ENCODE assay signal across 21 mouse cellular contexts in the genomic region with DNA sequence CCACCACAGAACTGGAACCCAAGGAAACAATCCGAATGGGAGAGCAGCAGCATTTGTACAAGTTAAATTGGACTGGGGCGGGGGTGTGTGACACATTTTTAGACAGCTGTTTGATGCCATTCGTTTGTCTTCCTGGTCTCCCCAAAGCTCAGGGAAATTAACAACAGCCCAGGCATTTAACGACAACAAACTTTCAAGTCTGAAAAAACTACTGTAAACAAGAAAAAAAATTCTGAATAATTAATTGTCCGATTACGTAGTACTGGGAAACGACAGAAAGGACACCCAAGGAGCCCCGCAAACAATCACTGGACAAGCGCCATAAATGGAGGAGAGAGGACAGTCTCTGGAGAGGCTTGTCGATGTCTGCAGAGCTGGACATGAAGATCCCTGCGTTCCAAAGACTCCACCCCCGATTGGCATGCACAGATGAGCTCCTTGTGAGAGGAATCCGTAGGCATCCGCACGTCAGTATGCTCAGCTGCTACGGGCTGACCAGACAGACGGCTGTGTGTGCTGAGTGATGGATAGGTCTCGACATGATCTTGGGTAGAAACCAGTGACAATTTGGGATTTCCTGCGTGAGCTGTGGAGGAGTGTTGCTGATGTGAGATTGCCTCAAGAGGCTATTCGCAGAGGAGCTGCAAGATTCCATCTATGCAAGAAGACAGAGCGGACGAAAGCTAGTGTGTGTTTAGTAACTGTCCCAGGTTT. TPM values are rescaled to one million over a fixed set of nuclear protein-coding genes. Genes with fewer than 3 reads are reported as not detected.
DNase-seq lines count a peak whose midpoint lies in the region; ATAC-seq lines count a peak whose summit lies in the region.
"Had no signal": no experiment of that assay in that cellular context is flagged by ENCODE, and none has a peak within 500 bp of the region (broad histone marks: within the 10 kb centered on the region; RNA-seq: fewer than 3 reads in every experiment).

No protein-coding gene starts in this region.

- no peak overlapping the region for H3K27ac ChIP-seq in heart, embryonic 10.5 days
- no peak overlapping the region for H3K27ac ChIP-seq in heart, embryonic 12.5 days (ENCODE audit: poor library complexity, severe bottlenecking)
- H3K27ac ChIP-seq in limb, embryonic 10.5 days = peak overlapping the region; percentile 42; the same call in 1 of the 2 replicates
- H3K27ac ChIP-seq: embryonic facial prominence, embryonic 15.5 days had no signal

- no peaks in the 10 kb centered on the region for H3K27me3 ChIP-seq in heart, embryonic 10.5 days (ENCODE audit: insufficient read depth, poor library complexity, severe bottlenecking)
- no peaks in the 10 kb centered on the region for H3K27me3 ChIP-seq in heart, embryonic 12.5 days (replicated peaks)
- no peaks in the 10 kb centered on the region for H3K27me3 ChIP-seq in limb, embryonic 10.5 days (ENCODE audit: low read depth, poor library complexity, severe bottlenecking)
- H3K27me3 ChIP-seq: embryonic facial prominence, embryonic 15.5 days had no signal

- no peak for ATAC-seq in heart, embryonic 12.5 days (ENCODE audit: insufficient number of reproducible peaks, low FRiP score)
- ATAC-seq: activated CD4-positive, CD25-positive, alpha-beta regulatory T cell, adult 4 months; forebrain, embryonic 14.5 days; hindbrain, embryonic 16.5 days; midbrain, embryonic 16.5 days had no signal

- no peak overlapping the region for H3K4me3 ChIP-seq in heart, embryonic 10.5 days
- no peak overlapping the region for H3K4me3 ChIP-seq in heart, embryonic 12.5 days
- no peak overlapping the region for H3K4me3 ChIP-seq in limb, embryonic 10.5 days
- H3K4me3 ChIP-seq: embryonic facial prominence, embryonic 15.5 days had no signal

- intact Hi-C loops in left cerebral cortex, postnatal 25 days (cut with DNase I) = no loop called here

- H3K36me3 ChIP-seq in heart, embryonic 10.5 days = no peaks in the 10 kb centered on the region
- H3K36me3 ChIP-seq in heart, embryonic 12.5 days = no peaks in the 10 kb centered on the region
- no peaks in the 10 kb centered on the region for H3K36me3 ChIP-seq in limb, embryonic 10.5 days
- H3K36me3 ChIP-seq: embryonic facial prominence, embryonic 15.5 days had no signal

- WGBS in heart, embryonic 10.5 days = 79% methylated on average over 22 of the region's 22 CpGs
- 74% methylated on average over 22 of the region's 22 CpGs for WGBS in heart, embryonic 12.5 days
- 85% methylated on average over 22 of the region's 22 CpGs for WGBS in limb, embryonic 10.5 days

- H3K9me3 ChIP-seq in heart, embryonic 10.5 days = no peaks in the 10 kb centered on the region; the same call in 1 of the 2 replicates
- peaks cover 5% of the 10 kb centered on the region; the same call in 1 of the 2 replicates for H3K9me3 ChIP-seq in heart, embryonic 12.5 days (replicated peaks)
- no peaks in the 10 kb centered on the region for H3K9me3 ChIP-seq in limb, embryonic 10.5 days (replicated peaks)

- peak; percentile 71 for DNase-seq in heart, embryonic 10.5 days (ENCODE audit: low spot score)
- DNase-seq in left cerebral cortex, postnatal 25 days (ENCODE audit: low spot score in 2 of 2) = peak; percentile 7 to 67
- DNase-seq in left cerebral cortex, adult 8-10 months (ENCODE audit: low spot score in 2 of 2) = no peak
- peak; percentile 17 for DNase-seq in Muller cell, postnatal 12 days (ENCODE audit: inconsistent ontology term)
- DNase-seq in limb, embryonic 10.5 days (ENCODE audit: low spot score) = no peak
- DNase-seq in layer of hippocampus, adult 9-10 months (ENCODE audit: low spot score) = no peak
- DNase-seq: cerebellum, adult 11 months; gastrocnemius, postnatal 36 days; spleen, adult 18-20 months had no signal

- no peaks in the 10 kb centered on the region for H3K4me1 ChIP-seq in heart, embryonic 10.5 days
- no peaks in the 10 kb centered on the region for H3K4me1 ChIP-seq in heart, embryonic 12.5 days (replicated peaks)
- H3K4me1 ChIP-seq in limb, embryonic 10.5 days = peaks cover 20% of the 10 kb centered on the region
- H3K4me1 ChIP-seq: embryonic facial prominence, embryonic 15.5 days had no signal

- H3K9ac ChIP-seq in heart, embryonic 12.5 days = no peak overlapping the region
- H3K9ac ChIP-seq: embryonic facial prominence, embryonic 15.5 days had no signal

- H3K4me2 ChIP-seq in heart, embryonic 12.5 days = no peak overlapping the region
- H3K4me2 ChIP-seq: embryonic facial prominence, embryonic 15.5 days had no signal

RNA-seq across cellular contexts. Expression of a gene that starts 21.0 kb away (rescaled TPM):
- 0.36 and 0.59 TPM in 2 replicates for polyA plus RNA-seq in heart, embryonic 10.5 days (2016; fragmentation: Nextera tagmentation; extraction: Ambion mirVana)
- 0.23 and 0.45 TPM in 2 replicates for polyA plus RNA-seq in heart, embryonic 12.5 days (2016; fragmentation: Nextera tagmentation; extraction: Ambion mirVana)
- total RNA-seq in left cerebral cortex, postnatal 25 days (2021) = 1 to 10 TPM; 1.2 to 1.5 TPM
- 1 to 10 TPM in 3 of 4 experiments, under 1 TPM in 1; 0.61 to 1.4 (median 1.2) TPM for total RNA-seq in left cerebral cortex, adult 8-10 months (2022)
- polyA plus RNA-seq in limb, embryonic 10.5 days (2016; fragmentation: Nextera tagmentation; extraction: Ambion mirVana) = 0.89 and 2.1 TPM in 2 replicates
- total RNA-seq: common myeloid progenitor, adult 5-6 weeks; gastrocnemius, postnatal 36 days; heart, postnatal 10 days; liver, adult 2 months; megakaryocyte progenitor cell, adult 5-6 weeks; MEL had no signal
- polyA plus RNA-seq: activated CD4-positive, CD25-positive, alpha-beta regulatory T cell, adult 4 months; large intestine, adult 2 months; liver, adult 2 months had no signal

Comparison
In these comparisons a context has a peak if more than half of its experiments do, and no peak if none do; other contexts are left out.
1. DNase-seq: peak in heart, embryonic 10.5 days (single experiment), left cerebral cortex, postnatal 25 days (2 of 2) and Muller cell, postnatal 12 days (single experiment); none in left cerebral cortex, adult 8-10 months (0 of 2), limb, embryonic 10.5 days (single experiment) and layer of hippocampus, adult 9-10 months (single experiment).